Mouse (Mus musculus) lung, embryonic 14.5 days (tissue): ENCODE measurements at regions not wholly inside any gene's neighbourhood (a gene's known extent, or its start where the extent isn't known, plus 50 kb on each side); places are given as distances from the start of the nearest gene placed in this dataset.

ENCODE experiments used
- ATAC-seq: fragments of 200-750 bp; cut with Nextera tagmentation; 2 replicates; pipeline ENCODE4 v1.8.0; 2017; ENCODE audit warnings: mild to moderate bottlenecking, moderate TSS enrichment, moderate library complexity; ENCODE audit not compliant: insufficient read depth
- DNase-seq: peaks from one replicate; pipeline ENCODE4 v3.0.0-alpha.2; 2015
- H3K27ac ChIP-seq: fragments of 300-500 bp; sonication (generic); 2 replicates; pipeline ENCODE4 v1.5.1; 2014; ENCODE audit warnings: low read depth, mild to moderate bottlenecking, moderate library complexity
- H3K27me3 ChIP-seq: fragments of 300-500 bp; sonication (generic); 2 replicates; pipeline ENCODE4 v1.6.1; 2014; ENCODE audit warnings: low read length, control low read depth; ENCODE audit not compliant: insufficient read depth
- H3K36me3 ChIP-seq: fragments of 300-500 bp; sonication (generic); 2 replicates; pipeline ENCODE4 v1.6.1; 2014; ENCODE audit warnings: control low read depth; ENCODE audit not compliant: insufficient read depth
- H3K4me1 ChIP-seq: fragments of 300-500 bp; sonication (generic); 2 replicates; pipeline ENCODE4 v1.6.1; 2014; ENCODE audit warnings: antibody characterized with exemption, control low read depth; ENCODE audit not compliant: insufficient read depth
- H3K4me2 ChIP-seq: fragments of 300-500 bp; sonication (generic); 2 replicates; pipeline ENCODE4 v1.6.1; 2014; ENCODE audit warnings: mild to moderate bottlenecking
- H3K4me3 ChIP-seq: fragments of 300-500 bp; sonication (generic); 2 replicates; pipeline ENCODE4 v1.5.1; 2014; ENCODE audit warnings: low read depth, low read length
- H3K9ac ChIP-seq: fragments of 300-500 bp; sonication (generic); 2 replicates; pipeline ENCODE4 v1.6.1; 2014
- H3K9me3 ChIP-seq: fragments of 300-500 bp; sonication (generic); 2 replicates; pipeline ENCODE4 v1.6.1; 2016; ENCODE audit warnings: low read depth, low read length, control low read depth
- CTCF ChIP-seq: IDR thresholded peaks from 2 replicates; pipeline ENCODE4 v1.5.1; 2016; ENCODE audit warnings: antibody characterized with exemption, low read depth
- WGBS: fragments of 180-500 bp; shearing (Covaris S2); extraction: QIAGEN DNeasy Blood & Tissue Kit; methylation state at CpG from one replicate; pipeline ENCODE4 v1.1.7; 2014; 5-methylcytosine and 5-hydroxymethylcytosine counted together

DNA sequence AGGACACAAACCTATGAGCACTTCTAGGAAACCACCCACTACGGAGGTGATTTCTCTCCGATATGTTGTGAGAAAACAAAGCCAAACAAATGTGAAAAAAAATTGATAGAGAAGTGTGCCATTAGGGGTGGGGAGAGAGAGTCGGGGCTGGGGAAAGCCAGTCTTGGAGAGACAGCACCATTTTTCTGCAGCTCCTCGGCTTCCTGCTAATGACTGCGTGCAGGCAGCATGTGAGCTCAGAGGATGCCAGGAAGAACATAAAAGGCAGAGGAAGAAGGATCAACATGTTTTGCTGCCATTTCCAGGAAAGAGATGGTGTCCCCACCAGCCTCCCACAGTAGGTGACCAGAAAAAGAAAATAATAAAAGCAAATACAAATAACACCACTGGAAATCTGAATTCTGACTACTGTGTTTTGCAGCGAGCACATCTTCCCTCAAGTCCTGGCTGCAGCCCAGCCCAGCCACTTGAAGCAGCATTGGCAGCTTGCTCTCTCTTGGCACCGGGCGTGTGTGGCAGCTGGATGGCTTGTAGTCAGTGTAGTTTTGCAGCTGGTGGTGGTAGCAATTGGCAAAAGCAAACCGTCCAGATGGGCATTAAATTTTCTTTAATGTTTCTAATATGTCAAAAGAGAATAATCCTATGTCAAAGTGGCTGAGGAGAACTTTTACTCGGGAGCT is 152.9 kb upstream of the 1700066M21Rik start:
- no peak overlapping the region for H3K9ac ChIP-seq
- H3K27me3 ChIP-seq: no peaks in the 10 kb centered on the region
- H3K27ac ChIP-seq: no peak overlapping the region
- no peak for TF ChIP-seq CTCF
- no peaks in the 10 kb centered on the region for H3K36me3 ChIP-seq
- no peaks in the 10 kb centered on the region for H3K4me1 ChIP-seq
- WGBS: 54% methylated on average over 10 of the region's 10 CpGs
- no peak overlapping the region for H3K4me2 ChIP-seq
- DNase-seq (peak; percentile 58), ATAC-seq (no peak)
- no peaks in the 10 kb centered on the region for H3K9me3 ChIP-seq
- no peak overlapping the region for H3K4me3 ChIP-seq

DNA sequence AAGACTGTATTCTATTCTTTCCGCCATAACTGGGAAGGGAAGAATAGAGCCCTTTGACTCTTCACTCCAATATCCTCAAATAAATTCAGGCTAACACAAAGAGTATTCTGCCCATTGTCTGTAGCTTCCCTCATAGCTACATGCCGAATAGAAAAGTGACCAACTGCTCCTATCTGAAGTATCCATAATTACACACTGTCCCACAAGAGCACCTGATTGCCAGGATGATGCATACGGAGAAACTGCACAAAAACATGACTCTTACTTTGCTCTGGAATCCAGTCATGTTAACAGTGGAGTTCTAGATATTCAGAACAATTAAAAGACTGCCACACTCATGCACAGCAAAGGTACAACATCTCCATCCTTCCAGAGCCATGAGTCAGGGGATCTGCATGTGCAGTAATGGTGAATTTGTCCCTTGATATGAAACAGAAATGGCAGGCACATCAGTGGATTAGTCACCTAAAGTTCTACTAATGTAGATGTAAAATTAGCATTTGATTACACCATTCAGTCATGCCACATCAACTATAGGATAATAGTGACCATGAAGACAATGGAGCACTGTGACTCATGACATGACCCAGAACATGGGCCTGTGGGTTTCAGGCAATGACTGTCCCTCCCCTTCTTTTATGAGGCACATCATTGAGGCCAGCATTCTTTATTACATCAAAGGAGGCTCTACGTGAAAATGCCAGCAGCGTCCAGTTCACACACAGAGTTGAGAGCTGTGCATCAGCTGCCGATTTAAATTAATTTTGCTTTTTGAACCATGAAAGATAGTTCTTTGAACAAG is 133.6 kb upstream of the 1700066M21Rik start:
- DNase-seq (no peak), ATAC-seq (no peak)
- H3K4me3 ChIP-seq: no peak overlapping the region
- no peaks in the 10 kb centered on the region for H3K4me1 ChIP-seq
- no peak overlapping the region for H3K4me2 ChIP-seq
- no peaks in the 10 kb centered on the region for H3K9me3 ChIP-seq
- TF ChIP-seq CTCF: no peak
- no peaks in the 10 kb centered on the region for H3K27me3 ChIP-seq
- H3K27ac ChIP-seq: no peak overlapping the region
- H3K9ac ChIP-seq: no peak overlapping the region
- 74% methylated on average over 6 of the region's 6 CpGs for WGBS
- H3K36me3 ChIP-seq: no peaks in the 10 kb centered on the region

DNA sequence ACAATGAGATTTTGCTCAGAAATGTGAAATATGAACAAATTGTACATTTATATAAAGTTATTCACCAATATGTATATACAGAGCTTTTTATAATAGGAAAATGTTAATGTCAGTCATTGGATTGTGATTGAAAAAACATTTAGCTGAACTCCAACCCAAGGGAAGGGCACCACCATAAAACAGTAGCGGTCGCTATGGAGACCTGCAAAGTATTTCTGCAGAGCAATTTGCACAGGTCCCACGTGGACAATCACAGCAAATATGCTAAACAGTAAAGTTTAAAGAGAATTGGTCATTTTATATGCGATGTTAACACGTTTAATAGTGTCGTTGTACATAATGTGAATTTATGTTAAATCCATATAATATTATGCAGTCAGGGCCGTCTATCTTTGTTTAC is 117.8 kb upstream of the 1700066M21Rik start:
- no peak overlapping the region for H3K4me3 ChIP-seq
- H3K36me3 ChIP-seq: no peaks in the 10 kb centered on the region
- ATAC-seq: no peak
- H3K9me3 ChIP-seq: no peaks in the 10 kb centered on the region
- WGBS: 70% methylated on average over 7 of the region's 7 CpGs
- H3K9ac ChIP-seq: no peak overlapping the region
- no peak overlapping the region for H3K4me2 ChIP-seq
- H3K4me1 ChIP-seq: no peaks in the 10 kb centered on the region
- H3K27ac ChIP-seq: no peak overlapping the region
- no peak for DNase-seq
- TF ChIP-seq CTCF: no peak
- no peaks in the 10 kb centered on the region for H3K27me3 ChIP-seq

DNA sequence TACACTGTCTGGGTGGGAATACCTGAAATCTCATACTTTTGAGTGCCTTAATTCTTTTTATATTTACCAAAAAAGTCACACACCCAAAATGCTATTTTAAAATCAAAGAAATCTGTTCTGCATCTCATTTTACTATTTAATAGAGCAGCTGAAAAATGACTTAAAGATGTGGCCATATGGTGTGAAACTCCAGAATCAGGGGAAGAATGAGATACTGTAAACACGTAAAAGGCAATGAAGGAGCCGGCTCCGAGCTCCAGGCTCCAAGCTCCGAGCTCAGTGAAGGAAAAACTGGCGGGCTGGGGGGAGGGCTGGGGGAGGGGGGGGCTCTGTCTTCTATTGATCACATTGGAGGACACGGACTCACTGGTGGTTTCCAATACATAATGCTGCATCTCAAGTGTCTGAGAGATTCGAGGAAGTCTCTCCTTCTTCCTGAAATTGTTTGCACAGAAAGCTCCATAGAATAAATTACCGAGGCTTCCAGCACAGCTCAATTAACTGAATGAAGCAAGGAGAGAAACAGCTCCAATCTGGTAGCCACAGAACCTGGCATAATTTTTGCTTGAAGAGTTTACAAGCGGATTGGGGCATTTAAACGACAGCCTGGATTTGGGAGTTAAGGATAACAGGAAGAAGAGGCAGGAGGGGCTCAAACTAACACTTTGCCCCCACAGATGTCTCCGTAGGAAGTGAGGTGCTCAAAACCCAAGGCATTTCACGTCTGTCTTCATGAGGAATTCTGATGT is 112.2 kb upstream of the 1700066M21Rik start:
- H3K4me2 ChIP-seq: no peak overlapping the region
- no peaks in the 10 kb centered on the region for H3K36me3 ChIP-seq
- no peak overlapping the region for H3K4me3 ChIP-seq
- no peak for TF ChIP-seq CTCF
- 33% methylated on average over 12 of the region's 12 CpGs for WGBS
- ATAC-seq: no peak
- no peak overlapping the region for H3K27ac ChIP-seq
- H3K4me1 ChIP-seq: no peaks in the 10 kb centered on the region
- H3K9me3 ChIP-seq: no peaks in the 10 kb centered on the region
- H3K27me3 ChIP-seq: no peaks in the 10 kb centered on the region
- no peak for DNase-seq
- H3K9ac ChIP-seq: no peak overlapping the region

DNA sequence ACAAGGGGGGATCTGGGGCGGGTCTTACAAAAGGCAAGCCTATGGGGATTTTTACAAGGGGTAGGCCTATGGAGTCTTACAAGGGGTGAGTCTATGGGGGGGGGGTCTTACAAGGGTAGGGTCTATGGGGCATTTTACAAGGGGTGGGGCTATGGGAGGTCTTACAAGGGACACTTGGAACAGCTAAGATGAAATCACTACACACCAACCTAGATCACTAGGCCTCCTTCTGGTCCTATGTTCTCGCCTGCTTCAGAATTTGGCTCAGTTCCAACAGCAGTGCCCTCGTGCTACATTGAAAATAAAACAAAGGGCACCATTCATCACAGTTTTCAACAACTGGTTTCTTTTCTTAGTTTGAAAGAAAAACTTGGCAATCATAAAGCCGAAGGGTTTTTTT is 110.7 kb upstream of the 1700066M21Rik start:
- Histone ChIP-seq H3K27me3 (no peaks in the 10 kb centered on the region), H3K27ac (no peak overlapping the region), H3K4me2 (no peak overlapping the region), H3K9ac (no peak overlapping the region), H3K4me3 (no peak overlapping the region), H3K4me1 (no peaks in the 10 kb centered on the region), H3K36me3 (no peaks in the 10 kb centered on the region), H3K9me3 (no peaks in the 10 kb centered on the region)
- ATAC-seq (peak; percentile 54; the same call in 1 of the 2 replicates), DNase-seq (peak; percentile 73)
- WGBS: 35% methylated on average over 4 of the region's 4 CpGs
- no peak for TF ChIP-seq CTCF

DNA sequence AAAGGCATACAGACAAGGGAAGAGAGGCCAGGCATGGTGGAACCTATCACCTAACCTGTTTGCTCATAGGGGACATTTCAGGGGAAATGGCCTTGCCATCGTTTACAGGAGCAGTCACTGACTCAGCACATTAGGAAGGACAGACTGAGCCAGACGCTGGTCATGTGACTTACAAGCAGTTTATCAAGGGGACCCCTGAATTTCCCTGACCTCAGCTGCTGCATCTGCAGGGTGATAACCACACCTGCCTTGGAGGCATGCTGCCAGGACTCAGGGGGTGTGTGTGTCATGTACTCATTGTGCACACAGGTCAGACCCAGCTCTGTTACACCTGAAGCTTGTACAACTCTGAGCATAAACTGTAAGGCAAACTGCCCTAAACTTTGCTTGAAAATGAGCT is 109.6 kb upstream of the 1700066M21Rik start:
- Histone ChIP-seq H3K4me3 (no peak overlapping the region), H3K4me1 (0 out of 2 replicates have a peak, but pooled peaks cover 4% of the 10 kb centered on the region), H3K4me2 (no peak overlapping the region), H3K27ac (no peak overlapping the region), H3K9ac (no peak overlapping the region), H3K36me3 (no peaks in the 10 kb centered on the region), H3K9me3 (no peaks in the 10 kb centered on the region), H3K27me3 (no peaks in the 10 kb centered on the region)
- no peak for TF ChIP-seq CTCF
- WGBS: 19% methylated on average over 2 of the region's 2 CpGs
- DNase-seq: no peak
- no peak for ATAC-seq
